Mouse (Mus musculus) adrenal gland, postnatal 36 days (tissue): ENCODE results near the gene Pgm2l1. TPM values are rescaled to one million over a fixed set of nuclear protein-coding genes. Genes with fewer than 3 reads are reported as not detected.

ENCODE experiments used
- DNase-seq, 2 experiments: peaks; one replicate each; pipeline ENCODE4 v3.0.0; 2021; ENCODE audit warnings: mixed read lengths in 1 of 2
- long read RNA-seq, 2 experiments: library from polyadenylated mRNA; stranded (forward); transcript quantifications; one replicate each; pipeline ENCODE4 v2.0.0; 2021; ENCODE audit warnings: borderline sequencing depth in 2 of 2
- total RNA-seq, 2 experiments: library from RNA; stranded (reverse); gene quantifications; 2 replicates each; pipeline ENCODE4 v1.2.3; 2021

The Pgm2l1 gene
- total RNA-seq = 1 to 10 TPM; 5.7 to 8.9 TPM
- long read RNA-seq, experiment 1, full-length matches to known transcripts = 1 of 4 reads
- long read RNA-seq, experiment 1, partial matches to known transcripts = 0 of 4 reads
- long read RNA-seq, experiment 1, other reads (novel, unspliced or antisense) = 3 of 4 reads
- long read RNA-seq, experiment 2 = 0 reads

GRCm38 (mm10) chr7:100227158-100227875 is at the start of gene Pgm2l1:
Gene Pgm2l1 (plus strand): TSS chr7:100227394.
- DNase-seq = peak; percentile 99

DNA sequence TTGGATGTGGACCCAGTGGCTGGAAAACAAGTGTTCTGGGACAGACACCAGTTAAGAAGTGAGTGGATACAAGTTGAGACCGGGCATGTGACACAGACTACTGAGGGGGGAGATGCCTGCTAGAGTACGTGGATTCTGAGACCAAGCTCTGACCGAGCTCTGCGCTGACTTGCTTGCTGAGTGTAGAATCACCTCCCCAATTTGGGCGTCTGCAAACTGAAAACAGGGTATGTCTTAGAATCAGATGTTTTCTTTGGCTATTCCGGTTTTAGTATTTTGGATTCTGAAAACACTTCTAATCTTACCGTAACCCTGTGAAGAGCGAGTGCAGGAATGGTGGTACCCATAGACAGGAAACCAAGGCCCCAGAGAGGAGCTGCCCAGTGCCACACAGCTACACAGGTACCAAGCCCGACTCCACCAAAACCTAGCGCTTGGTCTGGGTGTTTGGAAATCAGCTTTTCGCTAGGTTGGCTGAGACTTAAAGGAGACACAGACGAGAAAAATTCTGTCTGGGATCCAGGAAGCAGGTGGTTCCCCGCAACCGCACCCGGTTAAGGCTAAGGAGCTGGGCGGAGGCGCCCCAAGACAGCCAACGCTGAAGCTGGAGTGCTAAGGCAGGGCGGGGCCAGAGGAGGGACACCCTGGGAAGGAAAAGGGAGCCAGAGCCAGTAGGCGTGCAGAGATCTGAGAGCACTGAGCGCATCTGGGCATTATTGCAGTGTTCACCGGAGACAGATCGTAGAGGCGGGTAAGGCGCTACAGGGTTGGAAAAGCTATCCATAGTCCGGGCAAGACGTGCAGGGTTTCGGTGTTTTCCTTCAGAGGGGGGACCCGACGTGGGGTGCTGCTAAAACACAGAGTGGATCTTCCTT is 48.9 kb upstream of the Pgm2l1 start:
- DNase-seq = peak; percentile 66 to 76

GRCm38 (mm10) chr7:100178891-100179233 is 48.3 kb upstream of the Pgm2l1 start:
- DNase-seq = peak in 1 of 2 experiments; percentile 20

- DNase-seq = no peak
Observed at GRCm38 (mm10) chr7:100179394-100179793, 47.8 kb upstream of the Pgm2l1 start.

DNA sequence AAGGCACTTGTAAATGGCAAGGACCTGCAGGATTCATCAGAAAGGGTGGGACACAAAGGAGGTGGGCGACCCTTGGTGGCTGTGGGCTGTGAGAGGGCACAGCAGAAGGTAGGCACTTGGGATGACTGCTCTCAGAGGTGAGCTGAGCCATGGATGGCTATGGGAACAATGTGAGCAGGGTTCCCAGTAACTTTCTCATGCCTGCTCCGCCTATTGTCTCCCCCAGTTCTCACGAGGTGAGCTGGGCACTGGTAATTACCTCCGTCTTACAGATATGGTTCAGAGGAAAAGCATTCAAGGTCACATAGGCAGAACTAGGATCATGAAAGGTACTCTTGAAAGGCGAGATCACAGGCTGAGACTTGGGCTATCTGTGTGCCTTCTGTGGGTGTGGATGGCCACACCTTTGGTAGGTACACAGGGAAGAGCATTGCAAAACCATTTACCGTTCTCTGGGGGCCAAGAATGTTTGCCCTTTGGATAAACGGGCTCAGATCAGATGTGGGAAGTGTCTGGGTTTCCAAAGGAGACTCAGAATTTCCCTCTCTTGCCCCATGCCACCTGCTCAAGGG is 47.3 kb upstream of the Pgm2l1 start:
- no peak for DNase-seq

DNA sequence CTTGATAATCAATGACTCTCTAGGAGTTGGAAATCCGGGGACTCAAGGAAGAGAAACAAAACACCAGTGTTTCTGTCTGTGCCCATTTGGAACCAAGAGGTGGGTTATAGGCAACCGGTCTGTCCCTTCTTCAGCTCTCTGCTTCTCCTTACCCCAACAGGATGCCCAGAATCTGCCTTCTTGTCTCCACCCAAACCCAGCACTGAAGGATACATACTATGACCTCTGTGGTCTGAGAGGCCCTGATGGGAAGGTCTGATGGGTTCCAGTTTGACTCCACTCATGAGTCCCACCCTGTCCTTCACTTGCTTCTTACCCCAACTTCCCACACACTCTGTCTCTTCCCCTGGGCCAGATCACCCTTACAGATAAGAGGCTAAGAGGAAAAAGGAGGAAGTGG is 46.0 kb upstream of the Pgm2l1 start:
- DNase-seq = no peak

- no peak for DNase-seq
Observed at GRCm38 (mm10) chr7:100181614-100182013, 45.6 kb upstream of the Pgm2l1 start.

- DNase-seq = no peak
Observed at GRCm38 (mm10) chr7:100182388-100182787, 44.8 kb upstream of the Pgm2l1 start.

DNA sequence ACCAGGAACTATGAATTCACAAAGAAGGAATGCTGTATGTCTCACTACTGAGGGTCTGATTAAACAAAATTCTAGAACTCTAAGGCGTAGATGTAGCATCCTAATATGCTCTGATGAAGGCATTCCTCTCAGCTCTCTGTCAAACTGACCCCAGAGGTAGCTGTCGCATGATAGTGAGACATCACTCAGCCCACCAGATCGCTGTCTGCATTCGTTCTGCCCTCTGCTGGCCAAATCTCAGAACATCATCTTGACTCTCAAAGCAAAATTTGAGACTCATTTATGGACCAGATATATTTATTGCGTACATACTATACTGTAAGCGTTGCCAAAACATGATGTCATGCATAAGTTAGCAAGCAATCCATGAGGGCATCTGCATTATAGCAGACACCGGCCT is 39.6 kb upstream of the Pgm2l1 start:
- peak; percentile 52 to 61 for DNase-seq

- DNase-seq = no peak
Observed at GRCm38 (mm10) chr7:100190167-100190566, 37.0 kb upstream of the Pgm2l1 start.

DNA sequence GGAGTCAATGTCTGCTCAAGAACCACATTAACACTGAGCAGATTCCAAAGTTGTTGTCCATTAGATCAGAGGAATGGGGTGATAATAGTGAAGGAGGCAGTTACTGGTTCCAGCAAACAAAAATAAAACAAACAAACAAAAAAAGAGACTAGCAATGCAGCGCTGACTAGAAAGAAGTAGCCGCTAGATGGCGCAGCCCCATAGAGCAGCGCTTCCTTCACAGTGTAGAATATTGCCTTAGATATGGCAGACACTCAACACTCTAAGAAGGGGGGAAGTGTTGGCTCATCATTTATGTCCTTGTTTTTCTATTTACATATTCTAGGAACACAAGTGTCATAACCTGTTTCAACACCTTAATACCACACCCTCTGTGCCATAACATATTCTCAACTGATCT is 36.4 kb upstream of the Pgm2l1 start:
- DNase-seq = peak; percentile 59 to 84

DNA sequence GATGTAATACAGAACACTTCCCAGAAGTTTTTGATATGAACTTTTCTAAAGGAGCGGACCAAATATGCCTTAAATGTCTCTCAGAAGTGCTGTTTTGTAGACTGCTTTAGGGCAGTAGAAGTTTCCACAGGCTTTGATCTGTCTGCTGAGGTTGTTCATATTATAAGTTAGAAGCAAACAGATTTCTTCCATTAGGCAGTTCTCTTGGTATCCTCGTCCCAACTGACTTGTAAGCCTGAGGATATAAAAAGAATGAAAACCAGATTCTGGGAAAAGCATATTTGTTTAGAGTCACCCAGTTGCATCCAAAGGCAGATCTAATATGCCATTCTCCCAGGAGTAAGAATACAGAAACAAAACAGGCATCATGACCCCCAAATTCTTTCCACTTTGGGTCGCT is 26.0 kb upstream of the Pgm2l1 start:
- DNase-seq = no peak

DNA sequence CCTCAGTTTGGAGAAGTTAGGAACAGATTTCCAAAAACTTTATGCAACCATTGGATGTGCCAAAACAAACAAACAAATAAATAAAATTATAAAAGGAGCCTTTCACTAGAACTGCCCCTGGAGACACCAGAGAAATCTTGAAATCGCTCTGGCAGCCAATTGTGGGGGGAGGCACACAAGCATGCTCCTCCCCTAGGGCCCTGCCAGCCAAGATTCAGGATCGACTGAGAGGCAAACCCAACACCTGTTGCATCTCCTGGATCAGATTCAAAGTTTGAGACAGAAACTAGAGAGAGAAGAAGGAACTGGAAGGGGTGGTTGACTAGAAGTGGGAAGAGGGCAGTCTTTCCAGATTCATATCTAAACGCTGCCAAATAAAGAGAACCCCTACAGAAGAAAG is 23.6 kb upstream of the Pgm2l1 start:
- peak in 1 of 2 experiments; percentile 13 for DNase-seq

GRCm38 (mm10) chr7:100204871-100205270 is 22.3 kb upstream of the Pgm2l1 start:
- DNase-seq = no peak

DNA sequence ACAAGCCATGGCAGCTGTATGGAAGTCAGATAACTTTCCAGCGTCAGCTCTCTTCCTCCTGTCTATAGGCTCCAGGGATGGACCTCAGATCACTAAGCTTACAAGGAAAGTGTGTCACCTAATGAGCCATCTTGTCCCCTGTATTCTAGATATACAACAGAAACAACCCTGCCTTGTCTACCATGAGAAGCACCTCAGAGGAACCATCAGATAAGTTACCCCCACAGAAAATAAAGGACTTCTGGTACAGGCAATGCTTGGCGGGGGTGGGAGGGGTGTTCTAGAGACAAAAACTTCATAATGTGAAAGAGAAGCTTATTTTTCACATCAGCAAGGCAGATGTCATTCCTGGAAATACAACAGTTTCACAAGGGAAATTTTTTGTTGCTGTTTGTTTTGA is 21.1 kb upstream of the Pgm2l1 start:
- DNase-seq = no peak

- peak in 1 of 2 experiments; percentile 8 for DNase-seq
Observed at GRCm38 (mm10) chr7:100207886-100208285, 19.3 kb upstream of the Pgm2l1 start.

DNA sequence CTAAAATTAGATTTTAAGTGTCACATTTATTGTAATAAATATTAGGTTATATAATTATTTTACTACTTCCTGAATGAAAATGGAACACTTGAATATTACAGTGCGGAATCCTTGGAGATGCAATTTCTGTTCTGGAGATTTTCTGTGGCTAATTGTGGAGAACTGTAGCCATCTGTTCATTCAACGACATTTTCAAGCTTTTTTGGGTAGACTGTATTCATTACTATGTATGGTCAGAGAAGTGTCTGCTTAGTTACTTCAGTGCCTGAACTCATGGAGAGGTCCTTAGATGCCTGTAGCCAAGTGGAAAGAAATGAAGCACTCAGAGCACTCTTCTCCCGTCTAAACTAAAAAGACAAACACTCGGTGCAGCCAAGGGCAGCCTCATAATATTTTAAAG is 12.9 kb upstream of the Pgm2l1 start:
- DNase-seq = no peak

DNA sequence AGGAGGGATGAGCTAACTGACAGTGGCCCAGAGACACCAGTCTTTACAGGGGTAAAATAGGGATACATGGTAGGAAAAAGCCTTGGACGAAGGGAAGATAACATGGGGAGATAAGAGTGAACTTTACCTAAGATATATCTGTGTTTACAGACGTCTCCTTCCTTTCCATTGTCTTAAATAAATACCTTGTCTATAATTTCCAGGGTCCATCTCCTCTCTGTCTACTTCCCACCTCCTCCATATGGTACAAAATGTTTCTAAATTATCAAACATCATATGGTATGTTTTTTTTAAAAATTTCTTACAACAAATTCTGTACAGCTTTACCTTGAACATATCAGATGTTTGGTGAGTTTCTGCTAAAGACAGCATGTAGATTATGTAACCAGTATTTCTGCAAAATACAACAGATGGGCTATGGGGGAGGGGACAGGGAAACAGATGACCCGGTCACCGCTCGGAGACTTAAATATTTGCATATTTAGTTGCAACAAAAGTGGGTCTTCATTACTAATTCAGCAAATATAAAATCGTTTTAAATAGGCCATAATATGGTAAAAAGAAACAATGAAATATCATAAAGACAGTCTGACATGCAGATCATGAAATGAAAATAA is 12.0 kb upstream of the Pgm2l1 start:
- no peak for DNase-seq

- peak; percentile 3 to 4 for DNase-seq
Observed at GRCm38 (mm10) chr7:100215976-100216375, 11.2 kb upstream of the Pgm2l1 start.

GRCm38 (mm10) chr7:100216601-100217565 is 10.3 kb upstream of the Pgm2l1 start:
- DNase-seq = no peak

- peak; percentile 5 to 31 for DNase-seq
Observed at GRCm38 (mm10) chr7:100227896-100228525, 817 bp downstream of the Pgm2l1 start.
